Mouse (Mus musculus): ENCODE results near the gene Reps1. TPM values are rescaled to one million over a fixed set of nuclear protein-coding genes. Genes with fewer than 3 reads are reported as not detected.

The Reps1 gene
- polyA plus RNA-seq, 1 experiment from 2014 or later = 18.3 TPM

Other genes starting within 250 kb of the Reps1 start
- gene Heca, start 107.8 kb upstream of the Reps1 start, polyA plus RNA-seq (2015; fragmentation: Nextera tagmentation; extraction: Ambion mirVana) = 4.8 and 5.4 TPM in 2 replicates
- 110 and 114 TPM in 2 replicates for gene Abracl, start 32.6 kb upstream of the Reps1 start, polyA plus RNA-seq (2015; fragmentation: Nextera tagmentation; extraction: Ambion mirVana)
- gene Ect2l, start 155.0 kb downstream of the Reps1 start, polyA plus RNA-seq (2015; fragmentation: Nextera tagmentation; extraction: Ambion mirVana) = 0.27 and 0.62 TPM in 2 replicates
- 6.6 and 9.3 TPM in 2 replicates for gene Ccdc28a, start 179.1 kb downstream of the Reps1 start, polyA plus RNA-seq (2015; fragmentation: Nextera tagmentation; extraction: Ambion mirVana)

All from hindbrain, embryonic 13.5 days (tissue).